In the genomic region with DNA sequence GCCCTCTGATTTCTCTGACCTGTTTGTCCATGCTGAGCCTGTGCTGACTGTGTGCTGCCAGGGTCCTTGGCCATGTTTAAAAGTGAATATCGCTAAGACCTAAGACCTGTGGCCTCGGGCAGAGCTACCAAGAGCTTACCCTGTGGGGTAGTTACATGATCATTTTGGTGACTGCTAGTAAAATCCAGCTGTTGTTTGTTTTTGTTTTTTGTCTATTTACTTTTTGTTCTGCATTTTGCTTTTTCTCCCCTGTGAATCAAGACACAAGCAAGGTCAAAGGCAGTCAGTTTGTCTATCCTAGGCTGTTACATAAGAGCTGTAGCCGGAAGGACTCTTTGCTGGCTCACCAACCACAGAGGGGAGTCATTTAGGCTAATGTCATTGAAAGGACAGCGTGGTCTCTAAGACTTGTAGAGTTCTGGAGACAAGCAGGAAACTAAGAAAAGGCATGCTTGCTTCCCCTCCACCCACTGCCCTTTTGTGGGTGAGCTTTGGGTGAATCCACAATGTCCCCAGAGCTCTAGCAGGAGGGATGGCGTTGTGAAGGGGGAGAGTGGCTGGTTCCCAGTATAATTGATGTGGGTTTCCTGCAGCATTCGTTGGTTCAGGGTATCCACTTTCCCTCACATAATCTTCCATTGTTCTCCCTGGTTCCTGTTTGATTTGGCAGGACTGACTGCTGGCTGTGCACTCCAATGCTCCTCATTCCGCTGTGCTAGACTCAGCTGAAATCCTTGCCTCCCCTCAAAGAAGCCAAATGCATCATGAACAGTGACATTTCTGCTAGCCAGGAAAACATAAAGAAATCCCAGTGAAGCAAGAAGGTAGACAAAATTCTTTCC, we compare ENCODE assay signal across 9 mouse cellular contexts. TPM values are rescaled to one million over a fixed set of nuclear protein-coding genes. Genes with fewer than 3 reads are reported as not detected.
DNase-seq lines count a peak whose midpoint lies in the region; ATAC-seq and TF ChIP-seq lines count a peak whose summit lies in the region.
"Had no signal": no experiment of that assay in that cellular context is flagged by ENCODE, and none has a peak within 500 bp of the region (broad histone marks: within the 10 kb centered on the region; RNA-seq: fewer than 3 reads in every experiment).

No protein-coding gene starts in this region.

- H3K9me3 ChIP-seq in intestine, embryonic 14.5 days (ENCODE audit: control insufficient read depth, low read length): no peaks in the 10 kb centered on the region
- H3K9me3 ChIP-seq in intestine, postnatal 0 days (ENCODE audit: control insufficient read depth): no peaks in the 10 kb centered on the region
- H3K9me3 ChIP-seq in heart, embryonic 12.5 days (replicated peaks): 0 out of 2 replicates have a peak, but pooled peaks cover 3% of the 10 kb centered on the region
- no peaks in the 10 kb centered on the region for H3K9me3 ChIP-seq in forebrain, embryonic 13.5 days (replicated peaks)
- H3K9me3 ChIP-seq: G1E had no signal

- peak overlapping the region; percentile 27; the same call in 1 of the 2 replicates for H3K27ac ChIP-seq in intestine, embryonic 14.5 days (ENCODE audit: low read depth)
- no peak overlapping the region for H3K27ac ChIP-seq in intestine, postnatal 0 days (ENCODE audit: low read depth, low read length)
- H3K27ac ChIP-seq in heart, embryonic 12.5 days (ENCODE audit: poor library complexity, severe bottlenecking): peak overlapping the region; percentile 83
- no peak overlapping the region for H3K27ac ChIP-seq in forebrain, embryonic 13.5 days

- peaks cover 11% of the 10 kb centered on the region; the same call in 1 of the 2 replicates for H3K4me1 ChIP-seq in intestine, embryonic 14.5 days (replicated peaks; ENCODE audit: control insufficient read depth, insufficient read depth, low read length)
- H3K4me1 ChIP-seq in intestine, postnatal 0 days (replicated peaks; ENCODE audit: control insufficient read depth, insufficient read depth, low read length): no peaks in the 10 kb centered on the region
- H3K4me1 ChIP-seq in heart, embryonic 12.5 days (replicated peaks): peaks cover 14% of the 10 kb centered on the region; the same call in 1 of the 2 replicates
- no peaks in the 10 kb centered on the region for H3K4me1 ChIP-seq in forebrain, embryonic 13.5 days

- no peak for ATAC-seq in intestine, embryonic 14.5 days (replicated peaks; ENCODE audit: low FRiP score, low TSS enrichment, low read depth)
- ATAC-seq in intestine, postnatal 0 days: no peak
- ATAC-seq in heart, embryonic 12.5 days (ENCODE audit: insufficient number of reproducible peaks, low FRiP score): peak; percentile 86
- ATAC-seq in forebrain, embryonic 13.5 days: no peak

- no peak overlapping the region for H3K4me3 ChIP-seq in intestine, embryonic 14.5 days (ENCODE audit: low read depth, low read length)
- H3K4me3 ChIP-seq in intestine, postnatal 0 days (ENCODE audit: low read depth, low read length): no peak overlapping the region
- no peak overlapping the region for H3K4me3 ChIP-seq in heart, embryonic 12.5 days
- H3K4me3 ChIP-seq in forebrain, embryonic 13.5 days: no peak overlapping the region

- H3K4me2 ChIP-seq in intestine, embryonic 14.5 days (ENCODE audit: low read length): no peak overlapping the region
- no peak overlapping the region for H3K4me2 ChIP-seq in intestine, postnatal 0 days (replicated peaks; ENCODE audit: low read depth)
- no peak overlapping the region for H3K4me2 ChIP-seq in heart, embryonic 12.5 days
- H3K4me2 ChIP-seq in forebrain, embryonic 13.5 days: no peak overlapping the region

- DNase-seq in intestine, embryonic 14.5 days (ENCODE audit: low spot score): no peak
- peak; percentile 10 for DNase-seq in R1 (ENCODE audit: low read depth, low spot score)
- peak; percentile 28 for DNase-seq in lung, postnatal 14 days
- no peak for DNase-seq in layer of hippocampus, adult 18-20 months (ENCODE audit: low spot score in 2 of 2)
- DNase-seq in layer of hippocampus, adult 11-12 months (ENCODE audit: low spot score): no peak

- 56% methylated on average over 7 of the region's 7 CpGs for WGBS in intestine, embryonic 14.5 days
- WGBS in intestine, postnatal 0 days: 70% methylated on average over 7 of the region's 7 CpGs
- 49% methylated on average over 7 of the region's 7 CpGs for WGBS in heart, embryonic 12.5 days
- WGBS in forebrain, embryonic 13.5 days: 51% methylated on average over 7 of the region's 7 CpGs

- no peaks in the 10 kb centered on the region for H3K27me3 ChIP-seq in intestine, embryonic 14.5 days (replicated peaks; ENCODE audit: control insufficient read depth, insufficient read depth, low read length)
- H3K27me3 ChIP-seq in intestine, postnatal 0 days (replicated peaks; ENCODE audit: control insufficient read depth, insufficient read depth, low read length): no peaks in the 10 kb centered on the region
- H3K27me3 ChIP-seq in heart, embryonic 12.5 days (replicated peaks): no peaks in the 10 kb centered on the region
- H3K27me3 ChIP-seq in forebrain, embryonic 13.5 days: no peaks in the 10 kb centered on the region

- TF ChIP-seq CTCF in intestine, postnatal 0 days (IDR thresholded peaks at IDR 0.05; ENCODE audit: low read depth): no peak

- H3K36me3 ChIP-seq in intestine, embryonic 14.5 days (ENCODE audit: control insufficient read depth, insufficient read depth, low read length): no peaks in the 10 kb centered on the region
- H3K36me3 ChIP-seq in intestine, postnatal 0 days (ENCODE audit: control insufficient read depth, insufficient read depth): no peaks in the 10 kb centered on the region
- H3K36me3 ChIP-seq in heart, embryonic 12.5 days: no peaks in the 10 kb centered on the region
- no peaks in the 10 kb centered on the region for H3K36me3 ChIP-seq in forebrain, embryonic 13.5 days (ENCODE audit: poor library complexity, severe bottlenecking)
- H3K36me3 ChIP-seq: G1E had no signal

- no peak overlapping the region for H3K9ac ChIP-seq in intestine, embryonic 14.5 days (ENCODE audit: low read length)
- H3K9ac ChIP-seq in intestine, postnatal 0 days (ENCODE audit: low read depth, low read length): no peak overlapping the region
- no peak overlapping the region for H3K9ac ChIP-seq in heart, embryonic 12.5 days
- no peak overlapping the region for H3K9ac ChIP-seq in forebrain, embryonic 13.5 days

RNA-seq across cellular contexts. Expression of gene Gm42906, which starts 33.9 kb away (rescaled TPM):
- polyA plus RNA-seq in intestine, embryonic 14.5 days (2014; fragmentation: Nextera tagmentation; extraction: Ambion mirVana): not detected in 2 replicates
- polyA plus RNA-seq in intestine, postnatal 0 days (2015; fragmentation: Nextera tagmentation; extraction: Ambion mirVana): not detected in 2 replicates
- polyA plus RNA-seq in heart, embryonic 12.5 days (2016; fragmentation: Nextera tagmentation; extraction: Ambion mirVana): not detected in 2 replicates
- total RNA-seq in layer of hippocampus, adult 18-20 months (2021): not detected
- not detected in 2 replicates for polyA plus RNA-seq in forebrain, embryonic 13.5 days (2015; fragmentation: Nextera tagmentation; extraction: Ambion mirVana)
- total RNA-seq: G1E had no signal
- polyA plus RNA-seq: G1E had no signal

Comparison
In these comparisons a context has a peak if more than half of its experiments do, and no peak if none do; other contexts are left out.
1. H3K27ac ChIP-seq: peak in intestine, embryonic 14.5 days (single experiment) and heart, embryonic 12.5 days (single experiment); none in intestine, postnatal 0 days (single experiment) and forebrain, embryonic 13.5 days (single experiment).
2. DNase-seq: peak in R1 (single experiment) and lung, postnatal 14 days (single experiment); none in intestine, embryonic 14.5 days (single experiment), layer of hippocampus, adult 18-20 months (0 of 2) and layer of hippocampus, adult 11-12 months (single experiment).